Mouse (Mus musculus) stomach, postnatal 0 days (tissue): ENCODE results near the gene Ifi27l2b. TPM values are rescaled to one million over a fixed set of nuclear protein-coding genes. Genes with fewer than 3 reads are reported as not detected.
A peak's percentile ranks its signal among the peaks of the same experiment; 100 is the strongest.
"Not testable (repeated sequence)": the region's sequence is repeated elsewhere in the genome, so short reads cannot be mapped to it uniquely, and the experiment has no call there.

Source experiments
- ATAC-seq: fragments of 200-750 bp; cut with Nextera tagmentation; 2 replicates; pipeline ENCODE4 v1.8.0; 2017; ENCODE audit not compliant: low FRiP score, low TSS enrichment
- DNase-seq: peaks from one replicate; pipeline ENCODE4 v3.0.0-alpha.2; 2016; ENCODE audit warnings: low spot score
- H3K27ac ChIP-seq: fragments of 300-500 bp; sonication (generic); replicated peaks from 2 replicates; pipeline ENCODE4 v1.5.1; 2014; ENCODE audit warnings: mild to moderate bottlenecking, control low read depth
- H3K27me3 ChIP-seq: fragments of 300-500 bp; sonication (generic); 2 replicates; pipeline ENCODE4 v1.6.1; 2014; ENCODE audit warnings: low read length; ENCODE audit not compliant: control insufficient read depth, insufficient read depth
- H3K36me3 ChIP-seq: fragments of 300-500 bp; sonication (generic); 2 replicates; pipeline ENCODE4 v1.6.1; 2014; ENCODE audit warnings: low read length, mixed read lengths; ENCODE audit not compliant: control insufficient read depth, insufficient read depth
- H3K4me1 ChIP-seq: fragments of 300-500 bp; sonication (generic); replicated peaks from 2 replicates; pipeline ENCODE4 v1.6.1; 2014; ENCODE audit warnings: antibody characterized with exemption; ENCODE audit not compliant: control insufficient read depth, insufficient read depth
- H3K4me2 ChIP-seq: fragments of 300-500 bp; sonication (generic); replicated peaks from 2 replicates; pipeline ENCODE4 v1.6.1; 2014; ENCODE audit warnings: low read depth, mild to moderate bottlenecking, control low read depth, moderate library complexity
- H3K4me3 ChIP-seq: fragments of 300-500 bp; sonication (generic); 2 replicates; pipeline ENCODE4 v1.5.1; 2014; ENCODE audit warnings: low read depth, low read length, control low read depth
- H3K9ac ChIP-seq: fragments of 300-500 bp; sonication (generic); 2 replicates; pipeline ENCODE4 v1.6.1; 2014; ENCODE audit warnings: mild to moderate bottlenecking, low read length, control low read depth, mixed read lengths
- H3K9me3 ChIP-seq: fragments of 300-500 bp; sonication (generic); 2 replicates; pipeline ENCODE4 v1.6.1; 2016; ENCODE audit warnings: low read length; ENCODE audit not compliant: control insufficient read depth
- CTCF ChIP-seq: IDR thresholded peaks from 2 replicates; pipeline ENCODE4 v1.5.1; 2016; ENCODE audit warnings: antibody characterized with exemption, low read depth, mild to moderate bottlenecking, moderate library complexity
- EP300 ChIP-seq: optimal IDR thresholded peaks from 2 replicates; pipeline ENCODE3; 2016; ENCODE audit warnings: antibody characterized with exemption
- WGBS: fragments of 180-500 bp; shearing (Covaris S2); extraction: QIAGEN DNeasy Blood & Tissue Kit; methylation state at CpG from one replicate; pipeline ENCODE4 v1.1.7; 2014; 5-methylcytosine and 5-hydroxymethylcytosine counted together
- polyA plus RNA-seq: library from polyadenylated mRNA; unstranded; fragments of >200 nt; fragmentation: Nextera tagmentation; extraction: Ambion mirVana; gene quantifications from 2 replicates; pipeline ENCODE4 v1.2.1, GENCODE M21; 2015

The Ifi27l2b gene
- polyA plus RNA-seq, 1 experiment from 2014 or later = 17.3 TPM

GRCm38 (mm10) chr12:103453361-103453760 lies 3.7 kb downstream of the Ifi27l2b start:
- H3K9ac ChIP-seq = no peak overlapping the region
- H3K4me1 ChIP-seq = no peaks in the 10 kb centered on the region

GRCm38 (mm10) chr12:103445060-103445459 lies 12.0 kb downstream of the Ifi27l2b start:
- TF ChIP-seq EP300 = no peak
- no peak for TF ChIP-seq CTCF
- no peaks in the 10 kb centered on the region for H3K9me3 ChIP-seq
- DNase-seq (no peak), ATAC-seq (no peak)
- H3K9ac ChIP-seq = no peak overlapping the region
- 80% methylated on average over 3 of the region's 3 CpGs for WGBS
- no peak overlapping the region for H3K4me3 ChIP-seq
- H3K4me1 ChIP-seq = no peaks in the 10 kb centered on the region
- no peaks in the 10 kb centered on the region for H3K36me3 ChIP-seq
- no peak overlapping the region for H3K4me2 ChIP-seq
- H3K27ac ChIP-seq = no peak overlapping the region
- H3K27me3 ChIP-seq = no peaks in the 10 kb centered on the region

More at GRCm38 (mm10) chr12:103453361-103453760, 3.7 kb downstream of the Ifi27l2b start:
- TF ChIP-seq CTCF = no peak
- Histone ChIP-seq H3K27ac (no peak overlapping the region), H3K4me2 (no peak overlapping the region), H3K36me3 (no peaks in the 10 kb centered on the region), H3K4me3 (no peak overlapping the region), H3K27me3 (no peaks in the 10 kb centered on the region), H3K9me3 (no peaks in the 10 kb centered on the region)
- peak; percentile 31; the same call in 1 of the 2 replicates for ATAC-seq
- DNase-seq = no peak

- not testable (repeated sequence) for H3K4me1 ChIP-seq, H3K36me3 ChIP-seq, H3K27ac ChIP-seq, H3K9me3 ChIP-seq, H3K4me2 ChIP-seq, H3K9ac ChIP-seq, H3K27me3 ChIP-seq, H3K4me3 ChIP-seq, ATAC-seq
- DNase-seq = peak; percentile 28
- 26% methylated on average over 5 of the region's 7 CpGs for WGBS
These were observed 12.8 kb downstream of the Ifi27l2b start for GRCm38 (mm10) chr12:103444261-103444660.

- DNase-seq = no peak
- TF ChIP-seq CTCF (no peak), EP300 (no peak)
- peak within 1 kb of the TSS; percentile 23 for H3K4me2 ChIP-seq
- H3K27me3 ChIP-seq = no peaks in the 10 kb centered on the region
- H3K9me3 ChIP-seq = no peaks in the 10 kb centered on the region
- peak within 1 kb of the TSS; percentile 31 for H3K9ac ChIP-seq
- no peaks in the 10 kb centered on the region for H3K36me3 ChIP-seq
- H3K27ac ChIP-seq = no peak within 1 kb of the TSS
- peak within 1 kb of the TSS; percentile 17 for H3K4me3 ChIP-seq
- ATAC-seq = peak; percentile 35; the same call in 1 of the 2 replicates
- no peaks in the 10 kb centered on the region for H3K4me1 ChIP-seq
- 40% methylated on average over 3 of the region's 3 CpGs for WGBS
These were observed 13.5 kb downstream of the Ifi27l2b start, which contains the start of gene Ifi27l2a for GRCm38 (mm10) chr12:103443524-103443923. TSS of gene Ifi27l2a (minus strand) at chr12:103443680.

- DNase-seq (no peak), ATAC-seq (no peak)
- Histone ChIP-seq H3K4me2 (no peak overlapping the region), H3K4me3 (no peak overlapping the region), H3K27me3 (no peaks in the 10 kb centered on the region), H3K36me3 (no peaks in the 10 kb centered on the region; the same call in 1 of the 2 replicates), H3K4me1 (no peaks in the 10 kb centered on the region; the same call in 1 of the 2 replicates), H3K9ac (no peak overlapping the region), H3K27ac (peak overlapping the region; percentile 14), H3K9me3 (no peaks in the 10 kb centered on the region)
- 77% methylated on average over 1 of the region's 1 CpGs for WGBS
- TF ChIP-seq EP300 (no peak), CTCF (no peak)
These were observed 19.4 kb downstream of the Ifi27l2b start for GRCm38 (mm10) chr12:103437601-103438000.

GRCm38 (mm10) chr12:103434861-103435260 lies 22.2 kb downstream of the Ifi27l2b start:
- Histone ChIP-seq H3K9me3 (no peaks in the 10 kb centered on the region), H3K4me1 (no peaks in the 10 kb centered on the region; the same call in 1 of the 2 replicates), H3K27me3 (no peaks in the 10 kb centered on the region), H3K36me3 (no peaks in the 10 kb centered on the region; the same call in 1 of the 2 replicates), H3K9ac (no peak overlapping the region), H3K4me2 (peak overlapping the region; percentile 34), H3K27ac (peak overlapping the region; percentile 72), H3K4me3 (no peak overlapping the region; the same call in 1 of the 2 replicates)
- no peak for DNase-seq
- ATAC-seq = no peak; the same call in 1 of the 2 replicates
- no peak for TF ChIP-seq CTCF
- no peak for TF ChIP-seq EP300
